Mouse (Mus musculus): ENCODE results near the gene Sugp1.
A peak's percentile ranks its signal among the peaks of the same experiment; 100 is the strongest.
"Not testable (repeated sequence)": the region's sequence is repeated elsewhere in the genome, so short reads cannot be mapped to it uniquely, and the experiment has no call there.

Gene Sugp1

GRCm38 (mm10) chr8:70042583-70043455, at the start of gene Sugp1, which contains the start of gene Mau2:
Gene Sugp1 (plus strand): TSS chr8:70042813.
Gene Mau2 (minus strand): TSS chr8:70042734.
- peak; percentile 99 for DNase-seq

GRCm38 (mm10) chr8:69995422-69995775, 47.2 kb upstream of the Sugp1 start:
- DNase-seq, result no peak

- DNase-seq, result peak; percentile 100
These were observed 46.6 kb upstream of the Sugp1 start, which contains the start of gene Gatad2a for GRCm38 (mm10) chr8:69995776-69996588. Gene Gatad2a (minus strand): TSS chr8:69996384.

- DNase-seq, result no peak
These were observed 45.9 kb upstream of the Sugp1 start for GRCm38 (mm10) chr8:69996589-69997285.

- DNase-seq, result no peak
These were observed 43.9 kb upstream of the Sugp1 start for GRCm38 (mm10) chr8:69998706-69999105.

GRCm38 (mm10) chr8:69999236-69999635, 43.4 kb upstream of the Sugp1 start:
- peak; percentile 79 for DNase-seq

- no peak for DNase-seq
These were observed 42.4 kb upstream of the Sugp1 start for GRCm38 (mm10) chr8:70000226-70000625.

- DNase-seq, result peak; percentile 98
These were observed 41.3 kb upstream of the Sugp1 start for GRCm38 (mm10) chr8:70001176-70001891.

- DNase-seq, result not testable (repeated sequence)
These were observed 40.8 kb upstream of the Sugp1 start for GRCm38 (mm10) chr8:70001892-70002191.

GRCm38 (mm10) chr8:70003204-70003657, 39.4 kb upstream of the Sugp1 start:
- peak; percentile 87 for DNase-seq

- DNase-seq, result peak; percentile 82
These were observed 38.3 kb upstream of the Sugp1 start for GRCm38 (mm10) chr8:70004345-70004744.

GRCm38 (mm10) chr8:70005178-70005577, 37.4 kb upstream of the Sugp1 start:
- peak; percentile 97 for DNase-seq

GRCm38 (mm10) chr8:70010796-70011195, 31.8 kb upstream of the Sugp1 start:
- DNase-seq, result not testable (repeated sequence)

- DNase-seq, result no peak
These were observed 30.3 kb upstream of the Sugp1 start for GRCm38 (mm10) chr8:70012350-70012749.

- DNase-seq, result no peak
These were observed 29.9 kb upstream of the Sugp1 start for GRCm38 (mm10) chr8:70012763-70013162.

- DNase-seq, result peak; percentile 85
These were observed 27.6 kb upstream of the Sugp1 start for GRCm38 (mm10) chr8:70015017-70015416.

GRCm38 (mm10) chr8:70023596-70023995, 19.0 kb upstream of the Sugp1 start:
- no peak for DNase-seq

GRCm38 (mm10) chr8:70026151-70026550, 16.5 kb upstream of the Sugp1 start:
- DNase-seq, result no peak

- no peak for DNase-seq
These were observed 12.4 kb upstream of the Sugp1 start for GRCm38 (mm10) chr8:70030255-70030654.

GRCm38 (mm10) chr8:70037994-70038393, 4.6 kb upstream of the Sugp1 start:
- no peak for DNase-seq

GRCm38 (mm10) chr8:70041885-70042546, 597 bp upstream of the Sugp1 start:
- no peak for DNase-seq

GRCm38 (mm10) chr8:70043996-70044395, 1.4 kb downstream of the Sugp1 start:
- DNase-seq, result no peak

Data from heart, adult 11 months (tissue).